Mouse (Mus musculus) hindbrain, embryonic 11.5 days (tissue): Measurements from ENCODE around the gene Trappc2. TPM values are rescaled to one million over a fixed set of nuclear protein-coding genes. Genes with fewer than 3 reads are reported as not detected.

Source experiments
- ATAC-seq: fragments of 200-750 bp; cut with Nextera tagmentation; 2 replicates; pipeline ENCODE4 v1.8.0; 2017; ENCODE audit warnings: mild to moderate bottlenecking, moderate TSS enrichment, moderate library complexity; ENCODE audit not compliant: low FRiP score
- DNase-seq: peaks from one replicate; pipeline ENCODE4 v3.0.0-alpha.2; 2015; ENCODE audit warnings: low spot score
- H3K27ac ChIP-seq: fragments of 300-500 bp; sonication (generic); 2 replicates; pipeline ENCODE4 v1.5.1; 2014; ENCODE audit warnings: mild to moderate bottlenecking, low read depth, low read length
- H3K27me3 ChIP-seq: fragments of 300-500 bp; sonication (generic); 2 replicates; pipeline ENCODE4 v1.6.1; 2014; ENCODE audit warnings: mild to moderate bottlenecking, low read length, moderate library complexity, mixed read lengths; ENCODE audit not compliant: control insufficient read depth, insufficient read depth
- H3K36me3 ChIP-seq: fragments of 300-500 bp; sonication (generic); 2 replicates; pipeline ENCODE4 v1.6.1; 2014; ENCODE audit warnings: mild to moderate bottlenecking, low read length, moderate library complexity, mixed read lengths; ENCODE audit not compliant: control insufficient read depth, insufficient read depth
- H3K4me1 ChIP-seq: fragments of 300-500 bp; sonication (generic); replicated peaks from 2 replicates; pipeline ENCODE4 v1.6.1; 2014; ENCODE audit warnings: low read length, mixed read lengths; ENCODE audit not compliant: control insufficient read depth, insufficient read depth
- H3K4me2 ChIP-seq: fragments of 300-500 bp; sonication (generic); replicated peaks from 2 replicates; pipeline ENCODE4 v1.6.1; 2014; ENCODE audit warnings: mild to moderate bottlenecking, low read depth, low read length
- H3K4me3 ChIP-seq: fragments of 300-500 bp; sonication (generic); 2 replicates; pipeline ENCODE4 v1.5.1; 2014; ENCODE audit warnings: low read depth, low read length
- H3K9ac ChIP-seq: fragments of 300-500 bp; sonication (generic); 2 replicates; pipeline ENCODE4 v1.6.1; 2014; ENCODE audit warnings: low read depth, low read length
- H3K9me3 ChIP-seq: fragments of 300-500 bp; sonication (generic); 2 replicates; pipeline ENCODE4 v1.6.1; 2016; ENCODE audit warnings: low read length; ENCODE audit not compliant: control insufficient read depth
- WGBS: fragments of 180-500 bp; shearing (Covaris S2); extraction: QIAGEN DNeasy Blood & Tissue Kit; methylation state at CpG from one replicate; pipeline ENCODE4 v1.1.7; 2014; 5-methylcytosine and 5-hydroxymethylcytosine counted together
- polyA plus RNA-seq: library from polyadenylated mRNA; unstranded; fragments of >200 nt; fragmentation: Nextera tagmentation; extraction: Ambion mirVana; gene quantifications from 2 replicates; pipeline ENCODE4 v1.2.1, GENCODE M21; 2014

Gene Trappc2
- polyA plus RNA-seq, 1 experiment from 2014 or later: 51.9 TPM

GRCm38 (mm10) chrX:166499496-166500190 is 59.3 kb downstream of the Trappc2 start:
- no peak for ATAC-seq
- no peak overlapping the region for H3K27ac ChIP-seq
- 76% methylated on average over 1 of the region's 1 CpGs for WGBS

More at GRCm38 (mm10) chrX:166499496-166500190, 59.3 kb downstream of the Trappc2 start:
- no peak for DNase-seq
- Histone ChIP-seq H3K4me3 (no peak overlapping the region), H3K4me1 (no peaks in the 10 kb centered on the region), H3K36me3 (no peaks in the 10 kb centered on the region), H3K27me3 (no peaks in the 10 kb centered on the region), H3K4me2 (no peak overlapping the region), H3K9ac (no peak overlapping the region), H3K9me3 (no peaks in the 10 kb centered on the region)

Other genes with a start within 250 kb of the Trappc2 start
- 157 and 176 TPM in 2 replicates for gene Gpm6b, start 201.7 kb upstream of the Trappc2 start, polyA plus RNA-seq
- gene Ofd1, start 130 bp downstream of the Trappc2 start, polyA plus RNA-seq: 9.1 and 9.8 TPM in 2 replicates
- gene Rab9, start 39.3 kb downstream of the Trappc2 start, polyA plus RNA-seq: 56.8 and 61.6 TPM in 2 replicates
- 11.0 and 13.6 TPM in 2 replicates for gene Tceanc, start 78.0 kb downstream of the Trappc2 start, polyA plus RNA-seq
- 10.3 and 13.8 TPM in 2 replicates for gene Egfl6, start 145.1 kb downstream of the Trappc2 start, polyA plus RNA-seq